Mouse (Mus musculus): Measurements from ENCODE around the gene Ttc3. TPM values are rescaled to one million over a fixed set of nuclear protein-coding genes. Genes with fewer than 3 reads are reported as not detected.

Ttc3 gene
- polyA plus RNA-seq, 1 experiment from 2014 or later: 213 TPM

DNA sequence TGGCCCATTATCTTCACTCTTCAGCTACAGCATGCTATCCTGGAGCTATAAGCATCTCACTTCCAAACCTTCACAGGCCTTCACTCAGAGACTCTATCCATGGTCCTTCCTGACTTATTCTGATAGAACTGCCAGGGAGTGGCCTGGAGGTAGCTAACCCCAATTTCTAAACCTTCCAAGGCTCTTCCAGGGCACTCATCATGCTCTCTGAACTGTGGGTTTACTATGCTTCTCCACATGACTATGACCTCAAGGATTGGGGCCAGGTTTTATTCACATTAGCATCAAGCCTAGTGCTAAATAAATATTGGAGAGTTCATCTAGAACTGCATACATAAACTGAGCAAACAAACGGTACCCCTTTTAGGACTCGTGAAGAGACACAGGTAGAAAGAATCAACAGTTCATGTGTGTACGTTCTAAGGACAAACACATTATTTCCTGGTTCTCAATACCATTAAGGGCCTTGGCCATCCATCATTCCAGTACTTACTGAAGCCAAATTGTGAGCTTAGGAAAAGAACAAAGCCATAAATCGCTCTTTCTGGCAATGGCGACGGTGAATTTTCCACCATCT is 734 bp upstream of the Ttc3 start:
- H3K36me3 ChIP-seq (ENCODE audit: control insufficient read depth, insufficient read depth, low read length): no peaks in the 10 kb centered on the region
- H3K9ac ChIP-seq (ENCODE audit: low read depth, low read length): peak overlapping the region; percentile 95
- H3K27me3 ChIP-seq (ENCODE audit: control insufficient read depth, insufficient read depth, low read length): no peaks in the 10 kb centered on the region
- H3K27ac ChIP-seq (ENCODE audit: low read depth, low read length): peak overlapping the region; percentile 98
- H3K4me2 ChIP-seq: peak overlapping the region; percentile 70
- H3K4me3 ChIP-seq (ENCODE audit: low read depth, low read length): peak overlapping the region; percentile 93
- H3K4me1 ChIP-seq (ENCODE audit: control insufficient read depth, insufficient read depth, low read length): peaks cover 14% of the 10 kb centered on the region
- no peaks in the 10 kb centered on the region for H3K9me3 ChIP-seq (replicated peaks; ENCODE audit: control insufficient read depth, low read length)
- WGBS (ENCODE audit: insufficient replicate concordance): 9% methylated on average over 6 of the region's 6 CpGs
- ATAC-seq (replicated peaks; ENCODE audit: insufficient number of reproducible peaks, low FRiP score, low TSS enrichment): no peak

DNA sequence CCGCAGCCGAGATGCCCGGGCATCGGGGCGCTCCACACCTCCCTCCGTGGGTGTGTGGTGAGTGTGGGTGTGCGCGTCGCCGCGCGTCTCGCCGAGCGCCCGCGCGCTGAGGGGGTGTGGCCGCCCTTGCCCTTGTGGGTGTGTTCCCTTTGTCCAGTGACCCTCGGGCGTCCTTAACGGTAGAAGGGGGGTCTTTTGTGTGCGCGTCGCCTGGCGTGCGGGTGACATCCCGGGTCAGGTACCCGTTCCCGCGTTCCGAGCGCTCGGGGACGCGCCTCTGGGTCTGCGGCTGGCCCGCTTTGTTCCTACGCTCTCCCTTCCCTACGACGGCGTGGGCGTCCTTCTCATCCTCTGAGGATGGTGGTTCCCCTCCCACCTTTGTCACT is 490 bp downstream of the Ttc3 start:
- Histone ChIP-seq H3K9ac (ENCODE audit: low read depth, low read length) (peak overlapping the region; percentile 95), H3K4me2 (peak overlapping the region; percentile 70), H3K27me3 (ENCODE audit: control insufficient read depth, insufficient read depth, low read length) (no peaks in the 10 kb centered on the region), H3K4me3 (ENCODE audit: low read depth, low read length) (peak overlapping the region; percentile 93), H3K27ac (ENCODE audit: low read depth, low read length) (peak overlapping the region; percentile 98), H3K9me3 (replicated peaks; ENCODE audit: control insufficient read depth, low read length) (no peaks in the 10 kb centered on the region), H3K4me1 (ENCODE audit: control insufficient read depth, insufficient read depth, low read length) (peaks cover 14% of the 10 kb centered on the region), H3K36me3 (ENCODE audit: control insufficient read depth, insufficient read depth, low read length) (no peaks in the 10 kb centered on the region)
- ATAC-seq (replicated peaks; ENCODE audit: insufficient number of reproducible peaks, low FRiP score, low TSS enrichment): peak; percentile 87
- under 1% methylated on average over 43 of the region's 43 CpGs for WGBS (ENCODE audit: insufficient replicate concordance)

DNA sequence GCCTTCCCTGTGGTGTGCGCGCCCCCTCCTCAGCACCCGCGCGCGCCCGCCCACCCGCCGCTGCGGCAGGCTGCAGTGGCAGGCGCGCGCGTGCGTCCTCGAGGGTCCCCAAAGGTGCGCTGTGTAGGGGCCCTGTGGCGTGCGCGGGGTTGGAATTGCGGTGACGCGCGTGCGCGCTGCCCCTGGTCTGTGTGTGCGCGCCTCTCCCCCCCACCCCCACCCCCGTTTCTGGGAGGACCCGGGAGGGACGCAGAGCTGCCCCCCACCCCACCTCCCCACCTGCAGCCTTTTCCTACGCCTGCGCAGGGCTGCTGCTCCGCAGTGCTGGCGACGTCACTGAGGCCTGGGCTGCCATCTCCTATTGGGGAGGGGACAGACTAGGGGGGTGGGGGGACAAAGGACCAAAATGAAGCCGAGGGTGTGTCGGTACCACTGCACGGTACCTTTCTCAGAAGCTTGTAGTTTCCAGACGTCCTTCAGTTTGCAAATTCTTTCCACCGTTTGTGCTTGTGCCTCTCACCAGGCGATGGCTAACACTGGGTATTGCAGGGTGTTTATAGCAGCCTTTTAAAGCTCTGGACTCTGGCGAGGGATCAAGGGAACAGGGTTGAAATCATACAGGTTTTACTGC is 998 bp downstream of the Ttc3 start, which contains the start of gene Pigp:
Gene Pigp, minus strand, starts transcription at position 542 of the 631 bp plus-strand sequence.
- Histone ChIP-seq H3K36me3 (ENCODE audit: control insufficient read depth, insufficient read depth, low read length) (no peaks in the 10 kb centered on the region), H3K4me3 (ENCODE audit: low read depth, low read length) (peak within 1 kb of the TSS; percentile 93), H3K4me1 (ENCODE audit: control insufficient read depth, insufficient read depth, low read length) (peaks cover 14% of the 10 kb centered on the region), H3K27me3 (ENCODE audit: control insufficient read depth, insufficient read depth, low read length) (no peaks in the 10 kb centered on the region), H3K4me2 (peak within 1 kb of the TSS; percentile 70), H3K9ac (ENCODE audit: low read depth, low read length) (peak within 1 kb of the TSS; percentile 95), H3K27ac (ENCODE audit: low read depth, low read length) (peak within 1 kb of the TSS; percentile 98), H3K9me3 (replicated peaks; ENCODE audit: control insufficient read depth, low read length) (no peaks in the 10 kb centered on the region)
- peak; percentile 83 for ATAC-seq (replicated peaks; ENCODE audit: insufficient number of reproducible peaks, low FRiP score, low TSS enrichment)
- 0% methylated on average over 34 of the region's 43 CpGs for WGBS (ENCODE audit: insufficient replicate concordance)

DNA sequence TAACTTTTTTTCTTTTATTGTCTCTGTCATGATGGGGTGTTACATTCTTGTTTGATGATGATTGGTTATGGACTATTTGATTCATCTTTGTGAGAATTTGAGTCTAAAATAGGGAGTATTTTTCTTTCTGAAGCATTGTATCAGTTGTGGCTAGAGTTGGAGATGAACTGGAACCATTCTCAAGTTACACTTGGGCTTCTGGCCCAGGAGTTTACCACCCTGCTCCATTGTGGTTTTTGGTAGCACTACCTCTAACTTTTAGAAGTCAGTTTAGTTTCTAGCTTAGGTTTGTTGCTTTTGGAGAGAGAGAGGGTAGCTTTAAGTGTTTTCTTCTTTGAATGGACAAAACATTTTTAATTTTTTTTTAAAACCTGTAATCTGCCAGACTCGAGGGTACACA is 9.0 kb downstream of the Ttc3 start:
- Histone ChIP-seq H3K9ac (ENCODE audit: low read depth, low read length) (no peak overlapping the region), H3K4me3 (ENCODE audit: low read depth, low read length) (no peak overlapping the region), H3K27me3 (ENCODE audit: control insufficient read depth, insufficient read depth, low read length) (no peaks in the 10 kb centered on the region), H3K4me1 (ENCODE audit: control insufficient read depth, insufficient read depth, low read length) (peaks cover 10% of the 10 kb centered on the region), H3K9me3 (replicated peaks; ENCODE audit: control insufficient read depth, low read length) (no peaks in the 10 kb centered on the region), H3K27ac (ENCODE audit: low read depth, low read length) (no peak overlapping the region), H3K36me3 (ENCODE audit: control insufficient read depth, insufficient read depth, low read length) (no peaks in the 10 kb centered on the region), H3K4me2 (no peak overlapping the region)
- no peak for ATAC-seq (replicated peaks; ENCODE audit: insufficient number of reproducible peaks, low FRiP score, low TSS enrichment)
- 68% methylated on average over 1 of the region's 1 CpGs for WGBS (ENCODE audit: insufficient replicate concordance)

DNA sequence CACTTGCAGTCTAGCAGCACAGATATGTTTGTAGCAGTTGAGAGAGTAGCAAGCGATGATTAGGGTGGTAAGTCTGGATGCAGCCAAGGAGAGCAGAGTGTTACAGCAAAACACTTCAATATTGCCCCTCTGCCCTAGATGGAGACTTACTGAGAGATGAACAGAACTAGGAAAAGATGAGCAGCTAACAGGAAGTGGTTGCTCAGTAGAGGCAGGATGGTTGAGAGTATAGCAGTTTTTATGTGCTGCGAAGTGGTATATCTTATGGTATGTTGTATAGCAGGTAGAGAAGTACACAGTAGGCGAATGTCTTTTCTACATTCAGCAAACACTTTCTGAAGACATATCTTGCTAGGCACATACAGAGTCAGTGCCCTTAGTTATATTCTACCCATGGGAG is 12.9 kb downstream of the Ttc3 start:
- 84% methylated on average over 3 of the region's 3 CpGs for WGBS (ENCODE audit: insufficient replicate concordance)
- no peak for ATAC-seq (replicated peaks; ENCODE audit: insufficient number of reproducible peaks, low FRiP score, low TSS enrichment)
- H3K27ac ChIP-seq (ENCODE audit: low read depth, low read length): no peak overlapping the region

DNA sequence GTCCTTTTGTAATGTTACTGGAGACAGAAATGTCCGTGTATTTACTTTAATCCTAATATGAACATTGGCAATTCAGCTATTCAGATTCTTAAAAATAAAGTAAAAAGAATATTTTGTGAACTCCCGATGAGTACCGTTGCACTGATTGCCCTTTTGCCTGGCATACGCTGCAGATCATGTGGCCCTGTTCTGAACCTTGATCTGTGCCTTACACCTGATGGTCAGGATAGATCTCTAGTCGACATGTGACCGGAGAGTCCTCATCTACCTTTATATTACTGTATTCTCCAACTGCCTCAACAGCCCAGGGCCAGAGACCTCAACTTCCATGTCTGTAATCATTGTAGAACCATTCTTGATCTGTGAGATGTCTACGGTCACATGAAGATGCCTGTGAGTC is 17.3 kb downstream of the Ttc3 start:
- no peak overlapping the region for H3K4me3 ChIP-seq (ENCODE audit: low read depth, low read length)
- H3K9ac ChIP-seq (ENCODE audit: low read depth, low read length): no peak overlapping the region
- no peak overlapping the region for H3K27ac ChIP-seq (ENCODE audit: low read depth, low read length)
- H3K4me1 ChIP-seq (ENCODE audit: control insufficient read depth, insufficient read depth, low read length): no peaks in the 10 kb centered on the region
- H3K9me3 ChIP-seq (replicated peaks; ENCODE audit: control insufficient read depth, low read length): no peaks in the 10 kb centered on the region
- no peaks in the 10 kb centered on the region for H3K27me3 ChIP-seq (ENCODE audit: control insufficient read depth, insufficient read depth, low read length)
- WGBS (ENCODE audit: insufficient replicate concordance): 92% methylated on average over 7 of the region's 7 CpGs
- no peak overlapping the region for H3K4me2 ChIP-seq
- H3K36me3 ChIP-seq (ENCODE audit: control insufficient read depth, insufficient read depth, low read length): 0 out of 2 replicates have a peak, but pooled peaks cover 2% of the 10 kb centered on the region
- ATAC-seq (replicated peaks; ENCODE audit: insufficient number of reproducible peaks, low FRiP score, low TSS enrichment): no peak

More for the DNA sequence above, 12.9 kb downstream of the Ttc3 start:
- no peak overlapping the region for H3K9ac ChIP-seq (ENCODE audit: low read depth, low read length)
- H3K9me3 ChIP-seq (replicated peaks; ENCODE audit: control insufficient read depth, low read length): no peaks in the 10 kb centered on the region
- H3K4me3 ChIP-seq (ENCODE audit: low read depth, low read length): no peak overlapping the region
- H3K4me2 ChIP-seq: no peak overlapping the region
- H3K36me3 ChIP-seq (ENCODE audit: control insufficient read depth, insufficient read depth, low read length): 0 out of 2 replicates have a peak, but pooled peaks cover 2% of the 10 kb centered on the region
- H3K4me1 ChIP-seq (ENCODE audit: control insufficient read depth, insufficient read depth, low read length): peaks cover 10% of the 10 kb centered on the region
- H3K27me3 ChIP-seq (ENCODE audit: control insufficient read depth, insufficient read depth, low read length): no peaks in the 10 kb centered on the region

DNA sequence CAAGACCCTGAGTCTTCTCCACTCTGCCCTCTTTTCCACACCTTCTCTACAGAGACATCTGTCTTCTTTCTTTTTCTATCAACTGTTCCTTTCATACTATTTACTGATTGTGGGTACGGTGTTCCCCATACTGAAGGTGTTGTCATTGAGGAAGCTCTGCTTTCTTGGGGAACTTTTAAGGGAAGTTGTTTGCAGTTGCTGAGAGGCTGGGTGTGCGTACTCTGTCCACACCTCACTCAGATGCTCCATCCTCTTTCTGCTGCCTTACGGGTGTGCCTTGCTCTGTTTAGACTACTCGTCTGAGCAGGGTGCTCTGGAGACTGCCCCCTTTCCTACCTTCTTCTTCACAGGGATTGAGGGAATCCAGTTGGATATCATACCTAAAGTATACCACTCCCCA is 21.9 kb downstream of the Ttc3 start:
- no peaks in the 10 kb centered on the region for H3K9me3 ChIP-seq (replicated peaks; ENCODE audit: control insufficient read depth, low read length)
- no peaks in the 10 kb centered on the region for H3K4me1 ChIP-seq (ENCODE audit: control insufficient read depth, insufficient read depth, low read length)
- no peak overlapping the region for H3K9ac ChIP-seq (ENCODE audit: low read depth, low read length)
- H3K27ac ChIP-seq (ENCODE audit: low read depth, low read length): no peak overlapping the region
- H3K27me3 ChIP-seq (ENCODE audit: control insufficient read depth, insufficient read depth, low read length): no peaks in the 10 kb centered on the region
- WGBS (ENCODE audit: insufficient replicate concordance): 75% methylated on average over 4 of the region's 4 CpGs
- no peak for ATAC-seq (replicated peaks; ENCODE audit: insufficient number of reproducible peaks, low FRiP score, low TSS enrichment)
- H3K36me3 ChIP-seq (ENCODE audit: control insufficient read depth, insufficient read depth, low read length): no peaks in the 10 kb centered on the region
- H3K4me2 ChIP-seq: no peak overlapping the region
- H3K4me3 ChIP-seq (ENCODE audit: low read depth, low read length): no peak overlapping the region

DNA sequence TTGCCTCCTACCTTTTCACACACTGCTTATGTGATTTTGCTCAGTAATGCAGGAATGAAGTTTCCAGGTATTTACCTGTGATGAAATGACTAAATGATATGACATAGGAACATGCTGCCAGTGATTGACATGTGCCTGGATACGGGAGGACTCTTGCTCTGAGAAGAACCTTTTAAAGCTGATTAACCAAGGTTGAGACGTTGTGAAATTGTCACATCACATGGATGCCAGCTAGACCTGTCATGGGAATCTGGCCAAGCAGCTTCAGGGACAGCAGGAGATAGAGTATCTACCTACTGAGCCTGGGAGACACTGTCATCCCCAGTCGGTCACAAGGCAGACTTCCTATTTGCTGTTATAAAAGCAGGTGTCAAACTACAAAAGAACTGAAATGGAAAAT is 24.6 kb downstream of the Ttc3 start:
- Histone ChIP-seq H3K4me3 (ENCODE audit: low read depth, low read length) (no peak overlapping the region), H3K9me3 (replicated peaks; ENCODE audit: control insufficient read depth, low read length) (no peaks in the 10 kb centered on the region), H3K36me3 (ENCODE audit: control insufficient read depth, insufficient read depth, low read length) (no peaks in the 10 kb centered on the region), H3K27me3 (ENCODE audit: control insufficient read depth, insufficient read depth, low read length) (no peaks in the 10 kb centered on the region), H3K4me2 (no peak overlapping the region), H3K9ac (ENCODE audit: low read depth, low read length) (no peak overlapping the region), H3K27ac (ENCODE audit: low read depth, low read length) (no peak overlapping the region), H3K4me1 (ENCODE audit: control insufficient read depth, insufficient read depth, low read length) (peaks cover 10% of the 10 kb centered on the region)
- 72% methylated on average over 3 of the region's 3 CpGs for WGBS (ENCODE audit: insufficient replicate concordance)
- ATAC-seq (replicated peaks; ENCODE audit: insufficient number of reproducible peaks, low FRiP score, low TSS enrichment): no peak

DNA sequence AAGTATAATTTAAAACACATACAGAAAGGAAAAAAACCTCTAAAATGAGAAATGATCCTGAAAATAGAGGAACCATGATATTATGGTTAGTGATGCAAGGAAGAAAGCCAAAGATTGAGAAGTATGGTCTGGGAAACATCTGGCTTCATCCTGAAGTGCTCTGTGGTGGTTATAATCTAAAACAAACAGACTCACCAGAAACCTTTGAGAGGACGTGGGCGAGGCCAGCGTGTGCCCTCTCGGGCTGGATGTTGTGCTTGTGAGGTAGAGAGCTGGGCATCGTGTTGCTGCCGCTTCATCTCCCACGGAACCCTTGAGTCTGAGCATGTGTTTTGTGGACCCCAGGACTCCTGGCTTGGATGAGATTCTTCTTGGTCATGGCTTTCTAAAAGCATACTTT is 26.2 kb downstream of the Ttc3 start:
- 67% methylated on average over 7 of the region's 7 CpGs for whole genome bisulfite sequencing (ENCODE audit: insufficient replicate concordance)
- Histone ChIP-seq H3K27ac (ENCODE audit: low read depth, low read length) (no peak overlapping the region), H3K4me3 (ENCODE audit: low read depth, low read length) (no peak overlapping the region), H3K4me1 (ENCODE audit: control insufficient read depth, insufficient read depth, low read length) (peaks cover 18% of the 10 kb centered on the region), H3K4me2 (no peak overlapping the region), H3K36me3 (ENCODE audit: control insufficient read depth, insufficient read depth, low read length) (no peaks in the 10 kb centered on the region), H3K9ac (ENCODE audit: low read depth, low read length) (no peak overlapping the region), H3K9me3 (replicated peaks; ENCODE audit: control insufficient read depth, low read length) (no peaks in the 10 kb centered on the region), H3K27me3 (ENCODE audit: control insufficient read depth, insufficient read depth, low read length) (no peaks in the 10 kb centered on the region)
- ATAC-seq (replicated peaks; ENCODE audit: insufficient number of reproducible peaks, low FRiP score, low TSS enrichment): no peak
